Mouse (Mus musculus): ENCODE measurements around the gene Klc4.

The Klc4 gene

DNA sequence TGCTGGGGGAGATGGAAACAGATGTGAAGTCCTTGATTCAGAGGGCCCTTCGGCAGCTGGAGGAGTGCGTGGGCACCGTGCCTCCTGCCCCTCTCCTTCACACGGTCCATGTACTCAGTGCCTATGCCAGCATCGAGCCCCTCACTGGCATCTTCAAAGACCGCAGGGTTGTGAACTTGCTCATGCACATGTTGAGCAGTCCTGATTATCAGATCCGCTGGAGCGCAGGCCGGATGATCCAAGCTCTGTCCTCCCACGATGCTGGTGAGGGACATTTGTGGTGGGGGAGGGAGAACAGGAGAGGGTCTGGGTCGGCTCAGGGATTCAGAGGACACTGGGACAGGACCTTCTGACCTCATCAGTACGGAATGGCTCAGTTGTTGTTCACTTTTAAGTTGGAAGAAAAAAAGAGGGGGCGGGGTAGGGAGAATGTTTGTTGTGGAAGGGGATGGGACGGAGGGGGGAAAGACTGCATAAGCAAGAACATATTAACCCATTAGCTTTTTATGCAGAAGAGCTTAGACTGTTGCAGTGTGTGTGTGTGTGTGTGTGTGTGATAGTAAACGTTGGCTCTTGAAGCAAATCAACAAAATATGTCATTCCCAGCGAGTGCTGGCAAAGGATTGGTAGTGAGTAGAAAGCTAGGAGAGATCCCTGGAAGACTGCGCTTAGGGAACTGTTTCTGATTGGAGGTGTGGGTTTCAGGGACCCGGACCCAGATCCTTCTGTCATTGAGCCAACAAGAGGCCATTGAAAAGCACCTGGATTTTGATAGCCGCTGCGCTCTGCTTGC is 6.1 kb upstream of the Klc4 start:
- no peak for DNase-seq (ENCODE audit: low spot score)

GRCm38 (mm10) chr17:46651292-46651691 is 5.5 kb upstream of the Klc4 start:
- DNase-seq (ENCODE audit: low spot score): peak; percentile 12

DNA sequence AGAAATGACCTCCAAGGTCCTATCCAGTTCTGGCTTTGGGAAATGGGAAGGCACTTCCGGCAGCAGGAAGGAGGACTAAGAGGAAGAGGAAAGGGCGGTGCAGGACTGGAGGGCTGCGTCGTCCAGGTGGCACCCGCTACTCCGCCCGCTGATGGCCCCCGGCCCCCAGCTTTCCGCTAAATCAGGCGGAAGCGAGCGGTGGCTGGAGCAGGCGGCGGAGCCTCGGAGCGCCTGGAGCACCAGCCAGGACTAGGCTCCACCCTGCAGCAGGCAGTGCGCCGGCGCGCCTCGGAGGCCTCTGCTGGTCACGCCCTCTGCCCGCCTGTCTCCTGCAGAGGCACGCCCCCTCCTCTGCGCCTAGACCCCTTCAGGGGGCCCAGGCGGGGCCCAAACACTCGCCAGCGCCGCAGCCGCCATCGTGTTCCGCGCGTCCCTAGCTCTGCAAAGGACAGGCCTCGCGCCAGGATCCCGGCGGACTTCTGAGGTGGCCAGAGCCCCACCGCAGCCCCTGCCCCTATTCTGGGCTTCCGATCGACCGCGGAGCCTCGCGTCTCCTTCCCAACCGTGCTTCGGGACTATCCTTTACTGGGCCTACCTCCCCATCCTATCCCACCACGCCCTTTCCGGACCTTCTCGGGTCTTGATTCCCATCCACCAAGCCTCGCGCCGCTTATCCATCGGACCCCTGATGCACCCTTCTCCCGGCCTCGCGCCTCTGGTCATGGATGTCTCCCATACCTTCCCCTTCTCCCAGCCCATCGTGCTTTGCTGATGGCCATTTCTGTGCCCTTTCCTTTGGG is 4.6 kb upstream of the Klc4 start, which contains the start of gene Cul7:
Gene Cul7, plus strand, starts transcription at position 106 of the 800 bp plus-strand sequence.
- peak; percentile 96 for DNase-seq (ENCODE audit: low spot score)

DNA sequence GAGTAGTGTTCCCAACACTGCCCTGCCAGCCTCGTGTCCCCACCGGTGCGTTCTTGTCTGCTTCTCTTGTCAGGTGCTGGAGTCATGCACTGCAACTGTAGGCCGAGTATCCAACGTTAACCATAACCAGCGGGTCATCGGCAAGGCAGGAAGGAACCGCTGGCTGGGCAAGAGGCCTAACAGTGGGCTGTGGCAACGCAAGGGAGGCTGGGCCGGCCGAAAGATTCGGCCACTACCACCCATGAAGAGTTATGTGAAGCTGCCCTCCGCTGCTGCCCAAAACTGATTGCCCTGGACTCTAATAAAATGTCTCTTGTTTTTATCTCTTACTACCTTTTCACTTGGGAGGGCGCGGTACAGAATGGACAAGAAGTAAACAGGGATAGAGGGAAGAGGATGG is 4.0 kb upstream of the Klc4 start:
- DNase-seq (ENCODE audit: low spot score): no peak

GRCm38 (mm10) chr17:46648436-46648835 is 2.6 kb upstream of the Klc4 start:
- no peak for DNase-seq (ENCODE audit: low spot score)

- no peak for DNase-seq (ENCODE audit: low spot score)
These were observed 1.5 kb upstream of the Klc4 start for GRCm38 (mm10) chr17:46647279-46647678.

GRCm38 (mm10) chr17:46646322-46646662 is 470 bp upstream of the Klc4 start:
- DNase-seq (ENCODE audit: low spot score): no peak

GRCm38 (mm10) chr17:46644916-46645475 is 826 bp downstream of the Klc4 start:
- no peak for DNase-seq (ENCODE audit: low spot score)

DNA sequence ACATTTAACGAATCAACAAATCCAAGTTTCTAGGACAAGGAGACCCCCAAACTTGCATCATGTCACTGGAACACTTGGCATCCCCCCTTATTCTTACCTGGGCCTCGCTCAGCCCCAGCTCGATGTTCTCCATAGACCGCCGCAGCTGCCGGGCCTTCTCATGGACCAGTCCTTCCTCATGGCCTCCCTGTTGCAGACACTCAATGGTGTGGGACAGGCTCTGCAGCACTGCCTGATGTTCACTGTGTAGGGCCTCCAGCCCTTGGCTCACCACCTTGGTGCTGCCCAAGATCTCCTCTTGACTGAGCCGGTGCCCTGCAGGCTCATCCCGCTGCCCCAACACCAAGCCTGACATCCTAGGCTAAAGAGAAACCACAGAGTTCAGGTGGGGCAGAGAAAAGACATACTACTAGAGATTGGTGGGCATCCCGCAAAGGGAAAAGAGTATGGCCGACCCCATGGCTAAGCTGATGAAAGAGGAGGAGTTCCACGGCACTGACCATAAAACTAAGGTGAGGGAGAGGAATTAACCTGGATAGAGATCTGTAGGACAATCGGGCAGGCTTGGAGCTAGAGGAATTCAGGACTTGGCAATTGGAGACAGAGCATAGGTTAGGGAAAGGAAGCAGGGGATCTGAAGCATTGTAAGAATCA is 1.5 kb downstream of the Klc4 start:
- no peak for DNase-seq (ENCODE audit: low spot score)

GRCm38 (mm10) chr17:46642060-46642459 is 3.8 kb downstream of the Klc4 start:
- no peak for DNase-seq (ENCODE audit: low spot score)

DNA sequence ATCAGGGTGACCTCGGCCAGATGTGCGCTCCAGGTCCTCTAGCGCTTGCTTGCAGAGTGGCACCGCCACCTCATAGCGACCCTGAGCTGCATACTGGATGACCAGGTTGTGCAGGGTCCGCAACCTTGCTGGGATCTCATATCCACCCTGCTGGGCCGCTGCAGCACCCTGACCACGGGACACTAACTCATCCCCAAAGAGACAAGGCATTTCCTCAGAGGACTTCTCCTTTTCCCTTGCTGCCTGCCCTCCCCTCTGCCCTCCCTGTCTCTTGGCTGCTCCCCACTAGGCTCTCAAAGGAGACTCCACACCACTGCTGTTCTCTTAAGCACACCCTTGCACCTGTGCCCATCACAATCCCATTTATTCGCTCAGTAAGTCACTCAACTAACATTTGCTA is 5.9 kb downstream of the Klc4 start:
- DNase-seq (ENCODE audit: low spot score): no peak

DNA sequence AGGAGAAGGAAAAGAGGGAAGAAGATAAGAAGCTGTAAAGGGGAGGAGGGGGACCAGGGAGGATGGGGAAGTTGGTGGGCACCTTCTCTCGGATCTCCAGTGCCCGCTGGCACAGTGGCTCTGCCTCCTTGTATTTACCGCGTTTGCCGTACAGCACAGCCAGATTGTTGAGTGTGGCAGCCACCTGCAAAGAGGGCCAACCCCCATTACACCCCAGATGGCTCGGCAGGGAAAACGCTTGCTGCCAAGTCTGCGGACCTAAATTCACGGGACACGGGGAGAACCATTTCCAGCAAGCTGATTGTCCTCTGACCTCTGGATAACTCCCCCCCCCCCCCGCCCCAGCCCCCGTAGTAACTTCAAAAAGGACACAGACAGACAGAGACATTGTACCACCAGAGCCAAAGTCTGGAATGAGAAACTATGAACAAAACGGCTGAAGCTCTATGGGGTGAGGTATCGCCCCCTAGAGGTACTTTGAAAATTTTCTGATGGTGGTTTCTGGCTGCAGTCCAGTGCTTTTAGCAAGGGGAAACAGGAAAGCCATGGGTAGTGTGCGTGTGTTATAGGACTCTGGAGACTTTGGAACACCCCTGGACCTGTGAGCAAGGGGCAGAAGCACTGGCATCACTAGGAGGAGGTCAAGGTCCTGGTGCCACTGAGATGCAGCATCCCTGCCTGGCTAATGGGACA is 8.8 kb downstream of the Klc4 start:
- peak; percentile 88 for DNase-seq (ENCODE audit: low spot score)

DNA sequence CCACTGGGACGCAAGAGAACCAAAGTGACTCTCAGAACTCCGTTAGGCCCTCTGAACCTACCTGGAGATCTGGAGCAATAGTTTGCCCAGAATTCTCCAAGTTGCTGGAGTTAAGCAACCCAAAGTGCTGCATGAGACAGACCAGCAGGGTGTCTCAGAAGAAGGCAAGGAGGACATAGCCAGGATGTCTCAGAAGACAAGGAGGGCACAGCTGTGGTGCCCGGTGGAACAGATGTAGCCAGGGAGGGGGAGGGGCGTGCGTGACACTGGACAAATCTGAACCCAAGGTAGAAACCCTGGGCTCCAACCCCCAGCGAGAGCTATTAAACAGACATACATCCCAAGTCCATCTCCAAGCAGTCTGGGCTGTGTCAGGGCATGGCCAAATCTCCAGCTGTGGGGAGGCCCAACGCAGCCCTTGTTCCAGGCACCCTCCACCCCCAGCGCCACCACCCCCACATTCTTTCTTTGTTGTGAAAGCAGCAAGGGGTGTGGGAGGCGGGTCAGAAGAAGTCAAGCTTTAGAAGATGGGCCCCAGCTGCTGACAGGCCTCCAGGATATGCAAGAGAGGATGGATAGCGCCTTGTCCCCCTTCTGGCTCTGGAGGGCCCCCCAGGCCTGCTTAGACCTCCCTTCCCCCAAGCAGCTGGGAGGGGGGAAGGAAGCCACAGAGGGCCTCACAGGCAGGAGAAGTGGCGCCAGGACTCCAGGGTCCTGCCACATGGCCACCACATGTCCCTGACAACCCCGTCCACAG is 16.0 kb downstream of the Klc4 start:
- DNase-seq (ENCODE audit: low spot score): peak; percentile 79

DNA sequence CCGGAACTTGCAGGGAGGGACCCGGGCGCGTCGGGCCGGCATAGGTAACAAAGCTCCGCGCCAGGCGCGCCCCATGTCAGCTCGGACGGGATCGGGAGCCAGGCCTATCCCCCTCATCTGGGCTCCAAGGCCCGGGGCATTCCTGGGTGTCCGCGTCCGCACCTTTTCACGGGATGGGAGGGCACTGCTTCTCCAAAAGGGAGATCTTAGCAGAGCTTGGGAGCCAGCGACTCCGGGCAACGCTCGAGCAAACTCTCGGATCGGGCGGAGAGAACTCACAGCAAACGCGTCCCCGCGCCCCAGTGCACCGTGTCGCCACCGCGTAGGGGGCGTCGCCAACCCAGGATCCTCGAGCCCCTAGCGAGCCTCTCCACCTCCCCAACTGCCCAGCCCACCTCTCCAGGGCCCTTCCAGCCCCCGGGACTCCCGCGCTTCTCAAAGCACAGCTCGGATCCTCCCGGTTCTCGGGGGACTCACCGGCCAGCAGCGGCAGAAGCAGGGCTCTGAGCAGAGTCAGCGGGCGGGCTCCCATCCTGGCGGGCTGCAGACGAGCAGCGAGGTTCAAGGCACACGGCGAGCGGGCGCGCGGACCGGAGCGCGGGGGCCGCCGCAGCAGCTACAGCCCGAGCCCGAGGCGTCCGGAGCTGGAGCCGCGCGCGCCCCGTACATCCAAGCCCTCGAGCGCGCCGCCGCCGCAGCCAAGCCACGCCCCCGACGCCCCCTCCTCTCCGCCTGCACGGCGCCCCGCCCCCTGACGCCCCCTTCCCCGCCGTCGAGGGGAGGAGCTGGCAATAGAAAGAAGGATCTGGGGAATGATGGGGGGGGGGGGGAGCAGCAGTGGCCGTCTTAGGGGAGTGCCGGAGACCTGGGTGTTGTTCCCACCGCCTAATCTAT is 16.8 kb downstream of the Klc4 start, which contains the start of gene Ptk7:
Gene Ptk7, minus strand, starts transcription at position 714 of the 894 bp plus-strand sequence.
- DNase-seq (ENCODE audit: low spot score): peak; percentile 93

DNA sequence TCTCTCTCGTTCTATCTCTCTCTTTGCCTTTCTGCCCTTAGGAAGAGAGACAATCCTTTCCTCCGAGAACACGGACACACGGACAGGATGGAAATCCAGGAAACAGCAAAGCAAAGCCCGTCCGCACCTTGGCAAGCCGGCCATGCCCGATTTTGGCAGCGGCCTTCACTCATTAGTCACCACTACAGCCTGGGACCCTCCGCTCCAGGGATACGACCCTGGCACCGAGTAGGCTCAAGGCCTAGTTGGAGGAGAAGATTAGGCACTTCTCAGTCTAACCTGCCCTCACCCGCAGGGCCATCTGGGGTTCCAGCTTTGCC is 17.4 kb downstream of the Klc4 start:
- peak; percentile 55 for DNase-seq (ENCODE audit: low spot score)

DNA sequence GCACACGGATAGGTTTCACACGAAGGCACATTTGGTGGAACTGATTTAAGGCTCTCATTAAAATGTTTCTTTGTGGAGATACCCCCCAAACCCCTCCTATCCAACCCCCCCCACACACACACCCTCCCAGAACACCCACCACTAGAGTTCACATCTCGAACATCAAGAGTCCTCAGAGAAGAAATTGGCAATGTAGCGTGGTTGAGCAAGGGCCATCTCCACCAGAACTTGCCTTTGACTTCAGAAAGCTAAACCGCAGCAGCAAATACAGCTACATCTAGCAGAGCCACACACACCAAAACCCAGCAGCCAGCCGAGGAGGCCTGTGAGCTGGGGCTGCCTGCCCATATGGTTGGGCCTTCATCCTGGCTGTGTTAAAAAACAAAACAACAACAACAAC is 18.4 kb downstream of the Klc4 start:
- DNase-seq (ENCODE audit: low spot score): no peak

DNA sequence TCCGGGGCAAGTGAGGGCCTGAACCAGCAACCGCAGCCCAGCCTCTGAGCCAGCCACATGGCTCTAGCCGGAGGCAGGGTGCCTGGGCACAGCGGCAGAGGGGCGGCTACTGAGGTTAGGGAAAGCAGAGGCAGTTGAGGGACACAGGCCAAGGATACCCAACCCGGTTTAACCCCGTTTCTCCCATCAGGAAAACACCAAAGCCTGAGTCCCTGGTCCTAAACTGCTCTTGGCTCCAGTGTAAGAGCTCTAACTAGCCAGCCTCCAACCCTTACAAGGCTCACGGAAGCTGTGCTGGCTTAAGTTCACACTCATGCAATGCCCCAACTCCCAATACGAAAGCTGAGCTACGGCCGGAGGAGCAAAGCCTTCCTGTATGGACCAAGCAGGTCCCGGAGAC is 21.2 kb downstream of the Klc4 start:
- DNase-seq (ENCODE audit: low spot score): no peak

DNA sequence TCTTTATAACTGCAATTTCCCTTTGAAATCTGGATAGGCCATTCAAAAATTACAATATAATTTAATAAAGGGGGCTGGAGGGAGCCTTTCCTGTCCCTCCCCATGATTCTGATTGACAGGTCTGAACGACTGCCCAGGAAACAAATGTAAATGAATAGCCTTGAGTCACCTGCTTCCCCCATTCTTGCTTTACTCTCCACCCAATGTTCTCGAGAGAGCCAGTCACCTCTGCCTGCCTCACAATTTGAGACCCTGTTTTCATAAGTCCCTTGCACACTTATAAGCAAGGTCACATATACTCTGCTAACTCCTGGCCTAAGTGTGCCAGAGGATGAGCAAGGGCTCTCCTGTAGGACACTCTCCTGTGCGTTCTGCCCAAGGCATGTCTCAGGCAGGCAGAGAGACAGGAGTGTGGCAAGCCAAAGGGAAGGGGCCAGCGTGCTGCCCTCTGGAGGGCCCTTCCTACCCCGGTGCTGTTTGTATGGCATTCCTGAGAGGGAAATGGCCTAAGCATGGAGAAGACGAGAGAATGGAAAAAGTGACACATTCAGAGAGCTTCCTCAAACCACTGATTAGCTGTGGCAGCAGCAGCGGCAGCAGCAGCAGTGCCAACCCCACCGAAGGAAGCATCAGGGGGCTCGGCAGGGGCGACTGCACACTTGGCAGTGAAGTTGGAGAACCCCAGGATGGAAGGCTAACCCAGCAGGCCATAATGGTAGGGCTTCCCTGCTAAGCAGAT is 21.8 kb downstream of the Klc4 start:
- DNase-seq (ENCODE audit: low spot score): no peak

GRCm38 (mm10) chr17:46622269-46622668 is 23.6 kb downstream of the Klc4 start:
- no peak for DNase-seq (ENCODE audit: low spot score)

DNA sequence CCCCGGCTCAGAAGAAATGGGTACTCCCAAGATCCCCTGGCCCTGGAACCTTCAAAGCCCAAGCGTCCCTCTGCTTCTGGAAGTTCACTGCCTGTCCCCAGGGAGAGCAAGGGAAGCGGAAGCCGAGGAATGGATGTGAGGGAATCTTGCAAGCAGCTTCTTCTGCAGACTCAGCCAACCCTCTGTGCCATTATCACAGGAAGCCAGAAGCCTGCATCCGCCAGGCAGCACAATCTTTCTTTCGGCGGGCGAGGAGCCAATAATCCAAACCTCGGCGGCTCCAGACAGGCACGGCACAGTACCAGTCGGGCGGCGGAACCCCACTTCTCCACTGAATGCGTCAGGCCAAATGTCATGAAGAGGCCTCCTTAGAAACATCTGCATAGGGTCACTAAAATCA is 24.5 kb downstream of the Klc4 start:
- DNase-seq (ENCODE audit: low spot score): no peak
